Mouse (Mus musculus): ENCODE measurements around the gene Phyhipl. TPM values are rescaled to one million over a fixed set of nuclear protein-coding genes. Genes with fewer than 3 reads are reported as not detected.

The Phyhipl gene
- total RNA-seq, 1 experiment from 2014 or later: not detected

DNA sequence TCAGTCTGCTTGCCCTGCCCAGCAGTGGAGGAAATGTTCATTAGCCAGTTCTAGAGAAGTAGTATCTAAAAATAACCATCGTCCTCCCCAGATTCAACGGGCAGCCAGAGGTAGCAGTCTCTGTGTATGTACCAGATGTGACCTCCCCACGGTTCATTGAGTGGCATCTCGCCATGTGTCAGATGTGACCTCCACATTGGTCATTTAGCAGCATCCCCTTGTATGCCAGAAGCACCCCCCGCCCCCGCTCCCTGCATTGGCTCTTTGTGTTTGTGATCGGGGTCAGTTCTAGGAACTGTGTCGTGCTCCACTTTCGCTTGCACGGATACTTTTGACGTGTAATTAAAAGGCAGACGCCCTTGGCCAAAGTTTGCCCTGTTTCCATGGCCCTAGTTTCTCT, 120.4 kb downstream of the Phyhipl start:
- no peak for ATAC-seq (replicated peaks; ENCODE audit: low read depth, poor library complexity, severe bottlenecking)

GRCm38 (mm10) chr10:70534571-70534970, 121.2 kb downstream of the Phyhipl start:
- ATAC-seq (replicated peaks; ENCODE audit: low read depth, poor library complexity, severe bottlenecking): no peak

DNA sequence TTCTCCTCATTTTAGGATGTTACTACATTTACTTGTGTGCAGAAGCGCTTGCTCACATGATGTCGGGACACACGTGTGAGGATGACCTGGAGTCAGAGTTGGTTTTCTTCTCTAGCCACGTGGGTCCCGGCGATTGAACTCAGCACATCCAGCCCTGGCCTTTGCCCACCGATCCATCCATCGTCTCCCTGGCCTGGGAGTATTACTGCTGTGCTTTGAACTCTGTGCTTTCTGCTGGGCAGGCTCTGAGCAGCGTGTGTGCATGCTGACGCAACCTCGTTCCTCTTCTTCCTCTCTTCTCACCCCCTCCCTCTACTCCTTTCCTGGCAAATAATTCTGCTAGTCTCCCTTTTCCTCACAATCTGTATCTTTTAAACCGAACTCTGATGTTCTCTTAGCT, 121.8 kb downstream of the Phyhipl start:
- no peak for ATAC-seq (replicated peaks; ENCODE audit: low read depth, poor library complexity, severe bottlenecking)

DNA sequence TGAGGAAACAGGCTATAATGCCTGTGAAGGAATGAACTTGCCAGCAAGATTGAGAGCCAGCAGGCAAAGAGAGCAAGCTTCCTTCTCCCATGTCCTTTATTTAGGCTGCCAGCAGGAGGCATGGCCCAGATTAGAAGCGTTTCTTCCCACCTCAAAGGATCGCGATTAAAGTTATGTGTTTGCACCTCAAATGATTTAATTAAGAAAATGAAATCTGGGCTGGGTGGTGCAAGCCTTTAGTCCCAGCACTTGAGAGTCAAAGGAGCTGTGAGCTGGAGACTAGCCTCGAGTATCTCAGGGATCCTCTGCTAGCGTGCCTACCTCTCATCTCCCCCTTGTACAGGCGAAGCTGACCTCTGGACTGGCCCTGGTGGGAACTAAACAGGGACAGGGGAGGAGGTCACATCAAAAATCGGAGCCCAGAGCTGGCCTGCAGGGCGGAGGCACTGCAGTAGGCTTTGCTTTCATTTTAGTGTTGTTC, 122.4 kb downstream of the Phyhipl start:
- ATAC-seq (replicated peaks; ENCODE audit: low read depth, poor library complexity, severe bottlenecking): no peak

- ATAC-seq (replicated peaks; ENCODE audit: low read depth, poor library complexity, severe bottlenecking): no peak
These were observed 123.5 kb downstream of the Phyhipl start for GRCm38 (mm10) chr10:70532249-70532648.

DNA sequence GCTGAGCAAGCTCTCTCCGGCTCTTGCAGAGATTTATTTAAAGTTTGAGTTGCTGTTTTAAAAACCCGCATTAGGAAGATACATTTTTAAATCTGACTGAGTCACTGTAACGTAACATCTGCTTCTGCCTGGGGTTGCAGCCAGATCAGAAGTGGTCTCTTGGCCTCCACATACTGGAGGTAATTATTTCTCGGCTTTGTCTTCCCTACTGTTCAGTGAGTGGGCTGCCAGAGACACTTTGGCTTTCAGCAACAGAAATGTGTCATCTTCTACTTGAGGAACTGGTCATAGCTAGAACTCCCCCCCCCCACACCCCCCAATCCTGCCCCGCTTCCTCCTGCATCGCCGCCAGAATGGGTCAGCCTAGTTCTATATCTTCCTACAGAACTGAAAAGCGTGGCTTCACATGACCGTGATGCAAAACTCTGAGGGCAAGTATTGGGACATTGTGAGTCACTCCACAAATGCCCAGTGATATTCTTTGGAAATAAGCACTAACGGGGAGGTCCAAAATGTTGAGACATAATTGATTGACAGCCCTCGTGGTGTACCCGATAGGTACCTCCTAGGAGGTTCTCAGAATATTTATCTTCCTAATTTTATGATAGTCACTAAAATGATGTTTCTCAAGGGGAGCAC, 125.5 kb downstream of the Phyhipl start:
- no peak for ATAC-seq (replicated peaks; ENCODE audit: low read depth, poor library complexity, severe bottlenecking)

DNA sequence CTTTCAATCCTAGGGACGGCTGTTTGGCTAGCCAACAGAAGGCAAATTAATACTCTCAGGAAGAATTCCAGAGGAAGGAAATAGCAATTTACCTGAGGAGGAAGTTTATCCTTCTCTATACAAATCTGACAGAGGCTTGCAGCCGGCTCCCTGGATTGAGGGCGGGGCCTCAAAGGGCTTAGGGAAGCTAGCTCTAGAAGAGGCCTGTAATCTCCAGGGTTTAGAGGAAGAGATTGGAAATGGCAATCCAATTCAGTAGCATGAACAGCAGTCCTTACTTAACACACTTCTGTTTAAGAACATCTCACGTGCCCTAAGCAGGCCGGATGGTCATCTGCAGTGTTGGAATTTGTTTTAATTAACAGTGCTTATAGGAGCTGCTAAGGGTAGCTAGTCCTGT, 134.4 kb downstream of the Phyhipl start:
- ATAC-seq (replicated peaks; ENCODE audit: low read depth, poor library complexity, severe bottlenecking): no peak

DNA sequence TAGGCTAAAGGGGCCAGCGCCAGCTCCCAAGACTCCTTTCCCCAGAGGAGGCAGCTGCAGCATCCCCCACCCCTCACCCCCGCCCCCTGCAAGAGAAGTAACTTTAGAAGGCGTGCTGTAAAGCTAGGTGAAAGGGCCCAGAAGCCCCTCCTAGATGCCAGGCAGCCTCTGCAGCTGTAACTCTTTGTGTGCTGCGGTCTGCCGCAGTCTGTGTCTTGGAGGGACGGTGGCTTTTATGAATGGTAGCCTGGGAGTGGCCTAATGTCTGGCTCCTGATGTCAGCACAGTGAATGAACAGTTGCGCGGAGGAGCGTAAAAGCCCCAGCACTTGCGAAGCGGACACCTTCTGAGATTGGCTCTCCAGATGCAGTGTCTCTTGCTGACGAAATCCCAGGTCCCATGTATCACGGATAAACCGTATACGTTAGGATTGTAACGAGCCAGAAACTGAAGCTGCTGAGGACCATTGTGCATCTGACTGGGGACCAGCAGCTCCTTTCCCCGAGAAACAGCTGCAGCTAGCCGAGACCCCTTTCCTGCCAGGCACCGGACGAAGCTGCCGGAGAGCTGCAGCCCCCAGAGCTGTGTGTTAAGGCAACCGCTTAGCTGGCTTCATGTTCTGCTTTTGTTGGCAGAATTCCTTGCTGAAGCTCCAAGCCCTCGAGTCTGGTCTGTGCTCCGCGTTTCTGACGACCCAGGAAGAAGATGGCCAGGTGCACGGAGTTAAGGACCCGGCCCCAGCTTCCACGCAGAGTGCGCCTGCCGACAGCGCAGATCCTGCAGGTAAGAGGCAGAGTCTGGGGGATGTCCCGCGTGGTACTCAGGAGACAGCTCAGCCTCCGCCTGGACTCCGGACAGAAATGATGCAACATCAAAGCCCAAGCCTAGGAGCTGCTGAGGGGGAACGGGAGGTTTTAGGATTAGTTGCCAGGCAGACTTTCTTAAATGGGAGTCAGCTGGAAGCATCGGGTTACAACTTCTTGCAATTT, 135.3 kb downstream of the Phyhipl start:
- no peak for ATAC-seq (replicated peaks; ENCODE audit: low read depth, poor library complexity, severe bottlenecking)

GRCm38 (mm10) chr10:70519640-70520099, 136.1 kb downstream of the Phyhipl start:
- no peak for ATAC-seq (replicated peaks; ENCODE audit: low read depth, poor library complexity, severe bottlenecking)

- no peak for ATAC-seq (replicated peaks; ENCODE audit: low read depth, poor library complexity, severe bottlenecking)
These were observed 139.1 kb downstream of the Phyhipl start for GRCm38 (mm10) chr10:70516661-70517060.

DNA sequence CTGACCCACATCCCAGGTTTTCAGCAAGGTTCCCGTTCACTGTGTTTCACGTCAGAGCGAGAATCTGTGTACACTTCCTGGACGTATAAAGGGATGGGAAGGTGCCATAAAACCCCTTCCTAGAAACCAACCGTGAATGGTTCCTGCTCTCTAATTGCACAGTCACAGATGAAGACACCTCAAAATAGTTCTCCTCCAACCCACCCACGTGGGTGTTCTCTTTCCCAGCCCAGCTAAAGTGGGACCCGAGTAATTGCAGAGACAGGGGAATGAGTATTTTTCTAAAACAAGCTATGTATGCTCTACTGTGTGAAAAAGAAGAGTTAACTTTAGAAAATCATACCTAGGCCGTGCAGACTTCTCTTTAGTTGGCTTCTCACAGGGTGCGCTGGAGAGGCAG, 140.9 kb downstream of the Phyhipl start:
- ATAC-seq (replicated peaks; ENCODE audit: low read depth, poor library complexity, severe bottlenecking): no peak

- ATAC-seq (replicated peaks; ENCODE audit: low read depth, poor library complexity, severe bottlenecking): no peak
These were observed 147.9 kb downstream of the Phyhipl start for GRCm38 (mm10) chr10:70507880-70508279.

Other genes with a start within 250 kb of the Phyhipl start
- gene Fam13c, start 215.5 kb downstream of the Phyhipl start, total RNA-seq (2017): not detected in 2 replicates

Data from common myeloid progenitor, adult 5-6 weeks (primary cell).